Mouse (Mus musculus) naive thymus-derived CD4-positive, alpha-beta T cell, adult 2 months (primary cell): ENCODE data around the gene Tnk1.
A peak's percentile ranks its signal among the peaks of the same experiment; 100 is the strongest.

Experiments
- DNase-seq: peaks from one replicate; pipeline ENCODE4 v3.0.0-alpha.2; 2011; ENCODE audit warnings: low read depth

The Tnk1 gene

DNA sequence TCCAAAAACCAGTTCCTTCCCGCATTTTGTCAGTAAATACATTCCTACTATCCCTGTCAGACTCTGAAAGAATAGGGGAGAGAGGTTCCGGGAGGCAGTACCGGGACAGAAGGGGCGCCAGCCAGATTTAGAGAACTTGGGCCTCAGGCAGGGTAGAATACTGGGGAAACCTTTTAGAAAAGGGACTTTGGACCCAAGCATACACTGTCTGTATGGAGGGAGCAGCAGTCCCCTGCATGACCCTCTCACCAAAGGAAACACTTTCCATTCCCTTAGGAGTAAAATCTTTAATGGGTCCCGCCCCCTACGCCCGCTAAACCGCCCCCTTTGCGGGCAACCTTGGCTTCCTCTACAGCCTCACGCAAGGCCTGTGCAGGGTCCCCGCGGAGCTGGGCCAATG is 55.2 kb downstream of the Tnk1 start:
- no peak for DNase-seq

DNA sequence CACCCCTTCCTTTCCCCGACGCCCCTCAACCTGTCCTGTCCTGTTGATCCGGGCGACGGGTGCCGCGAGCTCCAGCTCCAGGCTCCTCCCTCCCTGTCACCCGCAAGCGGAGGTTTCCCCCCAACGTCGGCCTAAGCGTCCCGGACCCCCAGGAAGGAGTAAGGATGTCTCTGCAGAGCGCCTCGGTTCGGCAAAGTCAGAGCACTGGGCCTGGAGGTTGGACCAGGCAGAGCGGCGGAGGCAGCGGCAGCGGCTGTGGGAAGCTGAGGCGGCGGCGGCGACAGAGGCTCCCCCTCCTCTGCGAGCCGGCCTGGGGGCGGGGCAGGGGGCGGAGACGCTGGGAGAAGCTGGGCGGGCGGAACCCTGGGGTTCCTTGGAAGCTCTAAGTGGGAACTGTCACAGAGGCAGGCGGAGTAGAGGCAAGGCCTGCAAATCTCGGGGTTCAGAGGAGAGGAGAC is 55.9 kb downstream of the Tnk1 start:
- DNase-seq = peak; percentile 74

DNA sequence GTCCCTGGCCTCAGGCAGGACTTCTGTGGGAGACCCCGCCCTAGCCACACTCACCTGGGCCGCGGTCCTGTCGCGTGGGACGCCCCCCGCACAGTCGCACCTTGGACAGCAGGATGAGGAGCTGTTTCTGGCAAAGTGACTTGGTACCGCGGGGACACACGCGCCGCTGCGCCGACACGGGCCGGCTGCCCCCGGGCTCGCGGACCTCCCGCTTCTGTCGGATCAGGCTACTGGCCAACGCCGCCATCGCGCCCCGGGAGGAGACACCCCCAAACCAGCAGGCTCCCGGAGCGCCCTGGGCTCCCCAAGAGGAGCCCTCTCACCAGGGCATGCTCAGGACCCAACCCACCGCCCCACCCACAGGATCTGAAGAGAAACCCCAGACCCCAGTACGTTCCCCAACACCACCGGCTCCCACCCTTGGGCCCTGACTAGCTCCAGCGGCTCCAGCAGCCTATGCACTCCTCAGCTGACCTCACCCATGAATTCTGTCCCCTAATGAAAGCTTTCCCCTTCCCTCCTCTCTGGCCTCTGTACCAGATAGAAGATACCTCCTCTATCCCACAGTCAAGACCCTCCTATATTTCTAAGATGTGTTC is 57.1 kb downstream of the Tnk1 start, which contains the start of gene Fgf11:
Gene Fgf11, minus strand, starts transcription at position 479 of the 599 bp plus-strand sequence.
- DNase-seq = no peak
